Mouse (Mus musculus) forebrain, embryonic 15.5 days (tissue): ENCODE data around the gene Gm5460. TPM values are rescaled to one million over a fixed set of nuclear protein-coding genes. Genes with fewer than 3 reads are reported as not detected.

Experiments
- ATAC-seq: fragments of 200-750 bp; cut with Nextera tagmentation; replicated peaks from 2 replicates; pipeline ENCODE4 v1.8.0; 2017; ENCODE audit warnings: mild to moderate bottlenecking, moderate TSS enrichment, moderate library complexity
- H3K27ac ChIP-seq: fragments of 300-500 bp; sonication (generic); replicated peaks from 2 replicates; pipeline ENCODE4 v1.5.1; 2015; ENCODE audit warnings: mild to moderate bottlenecking, inconsistent platforms
- H3K27me3 ChIP-seq: fragments of 300-500 bp; sonication (generic); 2 replicates; pipeline ENCODE4 v1.6.1; 2015; ENCODE audit warnings: inconsistent platforms
- H3K36me3 ChIP-seq: fragments of 300-500 bp; sonication (generic); 2 replicates; pipeline ENCODE4 v1.6.1; 2015; ENCODE audit warnings: mild to moderate bottlenecking, inconsistent platforms
- H3K4me1 ChIP-seq: fragments of 300-500 bp; sonication (generic); 2 replicates; pipeline ENCODE4 v1.6.1; 2015; ENCODE audit warnings: inconsistent platforms
- H3K4me2 ChIP-seq: fragments of 300-500 bp; sonication (generic); replicated peaks from 2 replicates; pipeline ENCODE4 v1.6.1; 2015; ENCODE audit warnings: mild to moderate bottlenecking, inconsistent platforms
- H3K4me3 ChIP-seq: fragments of 300-500 bp; sonication (generic); 2 replicates; pipeline ENCODE4 v1.5.1; 2015; ENCODE audit warnings: mild to moderate bottlenecking, inconsistent platforms
- H3K9ac ChIP-seq: fragments of 300-500 bp; sonication (generic); replicated peaks from 2 replicates; pipeline ENCODE4 v1.6.1; 2015; ENCODE audit warnings: mild to moderate bottlenecking, inconsistent platforms
- H3K9me3 ChIP-seq: fragments of 300-500 bp; sonication (generic); 2 replicates; pipeline ENCODE4 v1.6.1; 2016; ENCODE audit warnings: inconsistent platforms
- WGBS: fragments of 180-500 bp; shearing (Covaris S2); methylation state at CpG from one replicate; pipeline ENCODE4 v1.1.7; 2015; ENCODE audit warnings: mixed read lengths; 5-methylcytosine and 5-hydroxymethylcytosine counted together
- polyA plus RNA-seq: library from polyadenylated mRNA; unstranded; fragments of >200 nt; fragmentation: Nextera tagmentation; extraction: Ambion mirVana; gene quantifications from 2 replicates; pipeline ENCODE4 v1.2.1, GENCODE M21; 2015

Gm5460 gene
- polyA plus RNA-seq, 1 experiment from 2014 or later, result not detected

DNA sequence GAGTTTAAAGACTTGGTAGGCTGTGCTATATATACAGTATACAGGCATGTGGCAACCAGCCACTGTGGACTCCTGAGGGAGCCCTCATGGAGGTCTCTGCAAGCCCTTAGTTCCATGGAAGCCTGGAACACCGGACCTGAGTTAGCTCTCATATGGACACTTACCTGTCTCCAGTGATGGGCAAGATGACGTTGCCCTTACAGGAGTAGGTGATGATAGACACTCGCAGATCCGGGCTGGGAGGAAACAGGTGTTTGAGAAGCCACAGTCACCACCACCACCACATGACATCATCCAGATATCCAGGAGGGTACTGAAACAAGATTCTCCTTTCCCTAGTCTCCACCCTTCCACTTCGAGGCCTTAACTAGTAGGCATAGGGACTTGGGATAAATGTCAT lies 14.2 kb upstream of the Gm5460 start:
- Histone ChIP-seq H3K27me3 (no peaks in the 10 kb centered on the region), H3K9ac (no peak overlapping the region), H3K27ac (no peak overlapping the region), H3K36me3 (no peaks in the 10 kb centered on the region), H3K9me3 (no peaks in the 10 kb centered on the region), H3K4me1 (0 out of 2 replicates have a peak, but pooled peaks cover 2% of the 10 kb centered on the region), H3K4me3 (no peak overlapping the region), H3K4me2 (no peak overlapping the region)
- 90% methylated on average over 5 of the region's 5 CpGs for WGBS
- ATAC-seq, result no peak

DNA sequence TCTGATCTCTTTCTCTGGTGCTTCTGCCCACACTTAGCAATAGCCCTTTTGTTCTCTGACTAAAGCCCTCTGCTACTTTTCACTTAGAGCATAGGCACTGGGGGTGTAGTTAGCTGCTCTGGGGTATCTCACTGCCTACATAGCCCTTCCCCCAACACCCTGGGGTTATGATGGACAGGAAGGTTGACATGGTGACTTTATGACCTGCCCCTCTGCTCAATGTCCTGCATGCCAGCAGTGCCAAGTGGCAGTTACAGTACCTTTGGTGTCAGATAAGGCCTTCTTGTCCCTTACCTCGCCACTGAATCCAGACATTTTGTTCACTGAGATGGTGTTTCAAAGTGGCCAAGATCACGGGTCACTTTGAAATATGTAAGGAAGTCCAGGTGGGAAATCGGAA lies 1.5 kb upstream of the Gm5460 start, which contains the start of gene Gm30083:
Gene Gm30083, minus strand, starts transcription at position 120 of the 400 bp plus-strand sequence.
- ATAC-seq, result no peak

DNA sequence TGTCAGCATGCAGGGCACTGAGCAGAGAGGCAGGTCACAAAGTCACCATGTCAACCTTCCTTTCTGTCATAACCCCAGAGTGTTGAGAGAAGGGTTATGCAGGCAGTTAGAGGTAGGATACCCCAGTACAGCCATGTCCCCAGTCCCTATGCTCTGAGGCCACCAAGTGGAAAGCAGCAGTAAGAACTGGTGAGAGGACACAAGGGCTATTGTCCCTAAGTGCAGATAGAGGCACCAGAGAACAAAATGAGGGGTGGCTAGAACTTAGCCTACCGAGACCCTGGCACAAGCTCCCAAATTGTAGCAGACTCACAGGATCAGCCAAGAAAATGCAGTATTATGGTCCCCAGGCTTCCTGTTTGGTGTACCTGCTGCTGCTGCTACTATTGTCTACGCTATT lies 380 bp downstream of the Gm5460 start:
- Histone ChIP-seq H3K4me3 (no peak overlapping the region), H3K4me1 (no peaks in the 10 kb centered on the region), H3K9ac (no peak overlapping the region), H3K27ac (no peak overlapping the region), H3K9me3 (no peaks in the 10 kb centered on the region), H3K4me2 (no peak overlapping the region), H3K36me3 (no peaks in the 10 kb centered on the region), H3K27me3 (no peaks in the 10 kb centered on the region)
- no peak for ATAC-seq
- WGBS, result 92% methylated on average over 2 of the region's 2 CpGs

More for the DNA sequence above, 1.5 kb upstream of the Gm5460 start, which contains the start of gene Gm30083:
- 95% methylated on average over 3 of the region's 3 CpGs for WGBS
- Histone ChIP-seq H3K4me2 (no peak within 1 kb of the TSS), H3K9me3 (no peaks in the 10 kb centered on the region), H3K27ac (no peak within 1 kb of the TSS), H3K36me3 (no peaks in the 10 kb centered on the region), H3K9ac (no peak within 1 kb of the TSS), H3K27me3 (no peaks in the 10 kb centered on the region), H3K4me1 (no peaks in the 10 kb centered on the region), H3K4me3 (no peak within 1 kb of the TSS)

DNA sequence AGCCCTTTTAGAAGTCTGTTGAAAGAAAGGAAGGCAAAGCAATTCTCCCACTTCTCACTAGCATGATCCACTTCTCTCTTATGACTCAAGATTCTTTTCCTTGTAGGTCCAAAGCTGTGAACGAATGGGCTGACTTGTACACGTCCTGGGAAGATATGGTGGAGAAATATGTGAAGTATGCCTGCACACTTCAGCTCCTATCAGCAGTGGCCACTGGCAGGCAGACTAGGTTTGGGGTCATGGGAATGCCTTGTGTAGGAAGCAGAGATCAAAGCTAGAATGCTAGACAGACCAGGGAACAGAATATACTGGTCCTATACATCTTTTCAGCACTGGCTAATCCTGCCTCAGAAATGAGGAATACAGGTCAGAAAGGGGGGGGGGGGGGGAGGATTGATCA lies 10.2 kb downstream of the Gm5460 start:
- ATAC-seq, result no peak
- no peak overlapping the region for H3K27ac ChIP-seq
- H3K4me3 ChIP-seq, result no peak overlapping the region
- H3K9me3 ChIP-seq, result peaks cover 7% of the 10 kb centered on the region; the same call in 1 of the 2 replicates
- no peak overlapping the region for H3K9ac ChIP-seq
- H3K4me1 ChIP-seq, result no peaks in the 10 kb centered on the region
- H3K27me3 ChIP-seq, result no peaks in the 10 kb centered on the region
- 81% methylated on average over 2 of the region's 2 CpGs for WGBS
- H3K36me3 ChIP-seq, result no peaks in the 10 kb centered on the region
- H3K4me2 ChIP-seq, result no peak overlapping the region

DNA sequence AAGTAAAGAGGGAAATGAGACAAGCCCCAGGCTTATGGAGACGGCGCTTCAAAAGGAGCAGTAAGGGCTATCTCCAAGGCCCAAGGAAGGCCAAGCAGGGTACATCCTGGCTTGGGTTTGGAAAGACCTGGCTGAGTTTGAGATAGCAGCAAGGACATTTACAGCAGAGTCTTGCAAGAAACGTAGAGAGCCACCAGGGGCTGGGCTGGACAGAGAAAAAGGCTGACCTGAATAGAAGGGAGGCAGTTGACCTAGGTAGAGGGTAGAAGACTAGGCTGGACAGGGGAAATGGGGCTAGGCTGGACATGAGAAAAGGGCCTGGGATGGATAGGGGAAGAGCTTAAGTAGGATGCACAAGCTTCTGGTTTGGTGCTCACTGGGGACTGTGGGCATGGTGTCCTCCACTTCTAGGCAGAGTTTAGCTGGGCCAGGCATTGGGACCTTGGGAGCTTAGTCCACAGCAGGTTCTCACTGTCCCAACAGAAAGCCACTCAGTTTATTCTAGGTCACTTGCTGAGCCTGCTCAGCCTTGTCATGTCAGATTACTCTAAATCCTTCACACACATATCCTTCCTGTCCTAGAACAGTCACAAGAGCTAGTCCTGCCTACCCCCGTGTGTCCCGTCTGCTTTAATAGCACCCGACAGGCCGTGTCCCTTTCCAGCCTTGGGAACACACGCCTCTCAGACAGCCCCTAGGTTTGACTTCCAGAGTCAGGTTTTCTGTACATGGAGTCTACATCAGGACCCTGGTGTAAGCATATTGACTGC lies 17.5 kb downstream of the Gm5460 start:
- 89% methylated on average over 8 of the region's 8 CpGs for WGBS
- no peaks in the 10 kb centered on the region for H3K27me3 ChIP-seq

DNA sequence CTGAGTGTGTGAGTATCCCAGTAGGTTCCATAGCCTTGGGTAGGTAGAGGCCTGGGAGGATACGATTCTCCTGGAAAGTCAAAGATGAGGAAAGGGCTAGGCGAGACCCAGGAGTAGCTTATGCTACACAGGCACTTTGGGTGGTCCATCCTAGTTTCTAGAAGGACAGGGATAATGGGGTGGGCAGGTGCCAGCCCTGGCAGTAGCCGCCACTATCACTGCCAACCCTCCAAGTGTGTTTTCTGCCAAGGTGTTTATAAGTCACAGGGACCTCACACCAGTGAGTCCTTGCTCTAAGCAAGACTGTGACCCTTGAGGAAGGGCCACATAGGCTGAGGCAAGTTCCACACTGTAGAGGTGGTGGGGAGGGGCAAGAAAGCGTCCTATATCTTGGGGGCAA lies 24.7 kb downstream of the Gm5460 start:
- Histone ChIP-seq H3K4me1 (no peaks in the 10 kb centered on the region), H3K27me3 (no peaks in the 10 kb centered on the region), H3K9ac (no peak overlapping the region), H3K27ac (no peak overlapping the region), H3K4me3 (no peak overlapping the region), H3K4me2 (no peak overlapping the region), H3K36me3 (no peaks in the 10 kb centered on the region), H3K9me3 (no peaks in the 10 kb centered on the region)
- no peak for ATAC-seq
- 79% methylated on average over 4 of the region's 4 CpGs for WGBS

More for the DNA sequence above, 17.5 kb downstream of the Gm5460 start:
- Histone ChIP-seq H3K4me2 (no peak overlapping the region), H3K9me3 (no peaks in the 10 kb centered on the region), H3K27ac (no peak overlapping the region), H3K4me1 (no peaks in the 10 kb centered on the region), H3K4me3 (no peak overlapping the region), H3K9ac (no peak overlapping the region), H3K36me3 (no peaks in the 10 kb centered on the region)
- ATAC-seq, result no peak

DNA sequence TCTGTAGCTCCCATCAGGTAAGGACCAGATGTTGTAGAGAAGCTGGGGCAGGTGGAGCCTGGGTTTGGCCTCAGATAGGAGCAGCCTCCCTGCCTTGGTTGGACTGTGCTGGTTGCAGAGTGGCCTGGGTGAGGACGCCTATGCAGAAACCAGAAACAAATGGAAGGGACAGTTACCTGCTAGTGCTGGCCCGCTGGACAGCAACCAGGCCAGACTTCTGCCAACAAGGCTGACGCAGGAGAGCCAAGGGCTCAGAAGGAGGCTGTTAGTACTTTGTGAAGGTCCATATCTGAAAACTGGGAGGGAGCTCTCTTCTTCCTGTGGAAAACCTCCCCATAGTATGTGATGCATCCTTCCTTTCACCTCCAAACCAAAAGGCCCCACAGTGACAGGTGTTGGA lies 26.8 kb downstream of the Gm5460 start:
- no peaks in the 10 kb centered on the region for H3K4me1 ChIP-seq
- H3K4me2 ChIP-seq, result no peak overlapping the region
- no peaks in the 10 kb centered on the region for H3K36me3 ChIP-seq
- H3K27me3 ChIP-seq, result no peaks in the 10 kb centered on the region
- no peak overlapping the region for H3K27ac ChIP-seq
- WGBS, result 70% methylated on average over 3 of the region's 3 CpGs
- no peak for ATAC-seq
- H3K9me3 ChIP-seq, result no peaks in the 10 kb centered on the region
- no peak overlapping the region for H3K4me3 ChIP-seq
- H3K9ac ChIP-seq, result no peak overlapping the region

DNA sequence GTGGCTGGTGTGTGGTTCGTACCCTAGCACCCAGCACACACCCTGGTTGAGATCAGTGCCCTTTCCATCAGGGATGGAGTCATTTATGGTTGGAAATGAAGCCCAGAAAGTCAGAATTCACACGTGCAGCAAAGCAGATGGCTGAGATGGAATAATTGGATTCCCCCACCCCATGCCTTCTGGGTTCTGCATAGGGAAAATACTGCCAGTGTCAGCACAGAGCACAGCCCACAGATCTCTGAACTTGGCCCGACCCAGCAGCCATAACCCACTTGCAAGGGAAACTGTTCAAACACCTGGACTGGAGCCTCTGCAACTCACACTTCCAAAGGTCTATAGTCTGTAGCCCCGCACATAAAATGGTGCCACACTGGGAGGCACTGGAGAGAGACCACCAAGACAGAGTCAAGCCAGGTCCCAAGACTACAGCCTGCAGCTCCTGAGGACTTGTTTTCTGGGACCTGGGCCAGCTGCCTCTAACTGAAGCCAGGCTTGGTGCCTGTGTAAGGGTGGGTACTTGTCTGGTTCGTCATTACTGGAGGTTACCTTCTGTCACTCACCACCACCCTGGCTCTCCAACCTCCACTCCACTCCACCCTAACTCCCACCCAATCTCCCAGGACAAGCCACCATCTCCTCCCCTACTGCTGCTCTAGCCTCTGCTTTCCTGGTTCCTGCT lies 33.7 kb downstream of the Gm5460 start:
- peak; percentile 77 for ATAC-seq
- Histone ChIP-seq H3K9ac (no peak overlapping the region), H3K27ac (0 out of 2 replicates have a peak overlapping the region, but pooled peaks have one; percentile 31), H3K9me3 (no peaks in the 10 kb centered on the region), H3K27me3 (no peaks in the 10 kb centered on the region), H3K4me1 (no peaks in the 10 kb centered on the region; the same call in 1 of the 2 replicates), H3K4me3 (no peak overlapping the region), H3K36me3 (no peaks in the 10 kb centered on the region), H3K4me2 (no peak overlapping the region)
- WGBS, result 58% methylated on average over 5 of the region's 5 CpGs

DNA sequence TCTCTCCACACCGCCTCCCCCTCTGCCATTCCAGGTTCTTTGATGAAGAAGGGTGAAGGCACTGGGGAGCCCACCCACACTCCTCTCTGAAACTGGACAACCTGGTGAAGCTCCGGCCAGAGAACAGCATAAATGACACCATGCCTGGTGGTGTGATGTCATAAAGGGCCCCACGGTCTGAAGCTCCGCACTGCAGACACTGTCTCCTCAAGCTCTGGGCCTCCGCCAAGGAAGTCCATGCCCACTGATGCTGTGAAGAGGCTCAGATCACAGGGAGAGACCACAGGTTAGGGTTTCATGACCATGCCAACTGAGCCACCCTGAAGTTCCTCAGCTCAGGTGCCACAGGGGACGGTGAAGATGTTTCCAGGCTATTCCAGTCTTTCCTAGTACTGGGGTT lies 36.0 kb downstream of the Gm5460 start, which contains the start of gene Antxrl:
Gene Antxrl, plus strand, starts transcription at position 192 of the 400 bp plus-strand sequence.
- no peak for ATAC-seq
- WGBS, result 92% methylated on average over 6 of the region's 6 CpGs
- no peak within 1 kb of the TSS for H3K4me2 ChIP-seq
- no peaks in the 10 kb centered on the region for H3K9me3 ChIP-seq
- no peak within 1 kb of the TSS for H3K27ac ChIP-seq
- H3K36me3 ChIP-seq, result no peaks in the 10 kb centered on the region
- no peak within 1 kb of the TSS for H3K4me3 ChIP-seq
- no peak within 1 kb of the TSS for H3K9ac ChIP-seq
- no peaks in the 10 kb centered on the region for H3K27me3 ChIP-seq
- H3K4me1 ChIP-seq, result no peaks in the 10 kb centered on the region; the same call in 1 of the 2 replicates

DNA sequence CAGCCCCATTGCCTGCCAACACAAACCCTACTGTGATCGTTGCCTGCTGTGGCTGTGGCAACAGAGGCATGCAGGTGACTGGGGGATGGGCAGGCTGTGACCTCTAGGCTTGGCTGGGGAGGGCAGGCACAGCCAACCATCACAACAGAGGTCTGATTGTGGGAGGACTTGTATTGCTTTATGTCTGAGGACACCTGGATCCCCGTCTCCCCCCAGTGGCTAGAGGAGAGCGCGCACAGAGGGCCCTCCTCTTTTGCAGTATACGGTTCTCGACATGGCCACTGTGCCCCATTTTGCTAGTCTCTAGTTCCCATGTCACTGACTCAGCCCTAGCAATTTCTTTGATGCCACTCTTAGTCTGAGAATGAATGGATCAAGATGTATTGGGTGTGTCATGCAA lies 55.1 kb downstream of the Gm5460 start:
- Histone ChIP-seq H3K9ac (no peak overlapping the region), H3K36me3 (no peaks in the 10 kb centered on the region), H3K27ac (no peak overlapping the region), H3K27me3 (no peaks in the 10 kb centered on the region), H3K4me3 (no peak overlapping the region), H3K4me2 (no peak overlapping the region), H3K9me3 (no peaks in the 10 kb centered on the region), H3K4me1 (no peaks in the 10 kb centered on the region)
- no peak for ATAC-seq
- 65% methylated on average over 6 of the region's 6 CpGs for WGBS

DNA sequence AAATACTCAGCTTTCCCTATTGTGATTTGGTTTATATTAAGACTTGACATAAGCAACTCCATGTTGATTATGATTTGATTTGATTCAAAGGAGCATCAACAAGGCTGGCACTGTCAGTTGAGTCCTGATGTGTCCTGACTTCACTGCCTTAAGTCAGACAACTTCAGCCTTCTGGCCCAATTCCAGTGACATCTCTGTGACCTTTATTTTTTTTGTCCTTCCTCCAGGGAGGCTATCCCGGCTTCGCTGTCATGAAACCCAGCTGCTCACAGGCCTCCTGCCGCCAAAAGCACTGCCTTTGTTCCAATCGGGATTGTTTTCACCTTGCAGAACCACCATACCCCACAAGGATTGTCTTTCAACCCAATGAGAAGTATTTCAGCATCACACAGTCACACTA lies 58.8 kb downstream of the Gm5460 start:
- Histone ChIP-seq H3K4me1 (no peaks in the 10 kb centered on the region), H3K9ac (no peak overlapping the region), H3K9me3 (no peaks in the 10 kb centered on the region), H3K4me3 (no peak overlapping the region), H3K27ac (no peak overlapping the region), H3K4me2 (no peak overlapping the region), H3K27me3 (no peaks in the 10 kb centered on the region), H3K36me3 (no peaks in the 10 kb centered on the region)
- 37% methylated on average over 4 of the region's 4 CpGs for WGBS
- no peak for ATAC-seq

DNA sequence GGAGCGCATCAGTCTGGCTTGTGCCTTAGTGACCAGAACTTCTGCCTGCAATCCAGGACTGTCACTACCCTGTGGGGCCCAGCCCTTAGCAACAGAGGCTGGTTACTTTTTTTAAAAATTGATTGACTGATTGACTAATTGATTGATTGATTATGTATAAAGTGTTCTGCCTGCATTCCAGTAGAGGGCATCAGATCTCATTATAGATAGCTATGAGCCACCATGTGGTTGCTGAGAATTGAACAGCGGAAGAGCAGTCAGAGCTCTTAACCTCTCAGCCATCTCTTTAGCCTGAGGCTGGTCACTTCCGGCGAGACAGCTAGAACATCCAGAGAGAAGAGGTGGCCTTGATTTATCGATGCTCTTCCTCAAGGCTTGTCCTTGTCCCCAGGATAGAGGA lies 60.7 kb downstream of the Gm5460 start:
- Histone ChIP-seq H3K4me1 (no peaks in the 10 kb centered on the region), H3K27me3 (no peaks in the 10 kb centered on the region), H3K36me3 (no peaks in the 10 kb centered on the region), H3K9ac (no peak overlapping the region), H3K27ac (no peak overlapping the region), H3K9me3 (no peaks in the 10 kb centered on the region), H3K4me3 (no peak overlapping the region), H3K4me2 (no peak overlapping the region)
- ATAC-seq, result no peak
- 72% methylated on average over 5 of the region's 5 CpGs for WGBS
